Mouse (Mus musculus): Measurements from ENCODE around the gene Chaf1b. TPM values are rescaled to one million over a fixed set of nuclear protein-coding genes. Genes with fewer than 3 reads are reported as not detected.
A peak's percentile ranks its signal among the peaks of the same experiment; 100 is the strongest.

The Chaf1b gene
- polyA plus RNA-seq, 1 experiment, result 0.96 TPM

GRCm38 (mm10) chr16:93884722-93885113 lies 1.0 kb downstream of the Chaf1b start:
- no peak for TF ChIP-seq CTCF (IDR thresholded peaks at IDR 0.05; ENCODE audit: extremely low read depth, insufficient read depth, low read length)
- TF ChIP-seq POLR2A (IDR thresholded peaks at IDR 0.05; ENCODE audit: extremely low read depth, insufficient read depth, low read length), result no peak
- no peak overlapping the region for H3K27ac ChIP-seq (ENCODE audit: insufficient read depth, low read length)
- no peaks in the 10 kb centered on the region for H3K4me1 ChIP-seq (ENCODE audit: control insufficient read depth, insufficient read depth, low read length)
- peak overlapping the region; percentile 46; the same call in 1 of the 2 replicates for H3K4me3 ChIP-seq (ENCODE audit: insufficient read depth, low read length)

GRCm38 (mm10) chr16:93888481-93888880 lies 4.8 kb downstream of the Chaf1b start:
- Histone ChIP-seq H3K27ac (ENCODE audit: insufficient read depth, low read length) (no peak overlapping the region), H3K4me3 (ENCODE audit: insufficient read depth, low read length) (no peak overlapping the region), H3K4me1 (ENCODE audit: control insufficient read depth, insufficient read depth, low read length) (no peaks in the 10 kb centered on the region; the same call in 1 of the 2 replicates)
- TF ChIP-seq POLR2A (IDR thresholded peaks at IDR 0.05; ENCODE audit: extremely low read depth, insufficient read depth, low read length) (no peak), CTCF (IDR thresholded peaks at IDR 0.05; ENCODE audit: extremely low read depth, insufficient read depth, low read length) (no peak)

GRCm38 (mm10) chr16:93890948-93891604 lies 7.4 kb downstream of the Chaf1b start:
- TF ChIP-seq POLR2A (IDR thresholded peaks at IDR 0.05; ENCODE audit: extremely low read depth, insufficient read depth, low read length) (no peak), CTCF (IDR thresholded peaks at IDR 0.05; ENCODE audit: extremely low read depth, insufficient read depth, low read length) (no peak)
- Histone ChIP-seq H3K4me1 (ENCODE audit: control insufficient read depth, insufficient read depth, low read length) (no peaks in the 10 kb centered on the region; the same call in 1 of the 2 replicates), H3K4me3 (ENCODE audit: insufficient read depth, low read length) (no peak overlapping the region), H3K27ac (ENCODE audit: insufficient read depth, low read length) (no peak overlapping the region)

DNA sequence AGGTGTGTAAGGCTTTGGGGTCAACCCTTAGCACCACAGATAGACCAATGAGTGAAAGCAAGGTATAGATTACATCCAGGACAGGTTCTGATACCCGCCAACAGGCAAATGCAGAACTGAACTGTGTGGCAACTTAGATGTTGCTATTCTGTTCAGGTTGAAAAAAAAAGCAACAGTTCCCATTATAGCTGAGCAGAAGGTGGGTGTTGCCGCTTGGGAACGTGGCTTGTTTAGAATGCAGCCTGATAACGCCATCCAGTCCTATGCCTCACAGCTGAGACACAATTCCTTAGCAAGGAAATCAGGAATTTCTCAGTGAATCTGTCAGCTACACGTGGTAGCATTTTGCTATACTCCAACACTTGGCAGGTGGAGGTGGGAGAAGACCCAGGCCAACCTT lies 9.6 kb downstream of the Chaf1b start:
- H3K4me1 ChIP-seq (ENCODE audit: control insufficient read depth, insufficient read depth, low read length), result no peaks in the 10 kb centered on the region; the same call in 1 of the 2 replicates
- no peak overlapping the region for H3K4me3 ChIP-seq (ENCODE audit: insufficient read depth, low read length)
- TF ChIP-seq POLR2A (IDR thresholded peaks at IDR 0.05; ENCODE audit: extremely low read depth, insufficient read depth, low read length) (no peak), CTCF (IDR thresholded peaks at IDR 0.05; ENCODE audit: extremely low read depth, insufficient read depth, low read length) (no peak)
- no peak overlapping the region for H3K27ac ChIP-seq (ENCODE audit: insufficient read depth, low read length)

DNA sequence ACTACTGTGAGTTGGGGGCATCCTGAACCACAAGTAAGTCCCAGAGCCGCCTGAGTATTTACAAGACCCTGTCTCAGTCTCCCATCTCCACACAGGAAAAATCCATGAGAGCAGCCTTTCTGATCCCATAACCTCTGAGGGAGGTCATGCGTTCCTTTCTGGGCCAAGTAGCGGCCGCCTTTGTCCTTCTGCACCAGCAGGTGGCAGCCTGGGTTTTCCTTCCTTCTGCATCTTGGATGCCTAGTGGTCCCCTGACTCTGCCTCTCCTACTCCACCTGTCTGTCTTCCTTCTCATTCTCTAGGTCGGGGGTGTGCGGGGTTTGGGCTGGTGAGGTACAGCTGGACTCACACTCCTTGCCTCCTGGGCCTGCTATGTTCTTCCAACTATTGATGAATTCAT lies 19.3 kb downstream of the Chaf1b start:
- Histone ChIP-seq H3K4me3 (ENCODE audit: insufficient read depth, low read length) (no peak overlapping the region), H3K4me1 (ENCODE audit: control insufficient read depth, insufficient read depth, low read length) (no peaks in the 10 kb centered on the region), H3K27ac (ENCODE audit: insufficient read depth, low read length) (no peak overlapping the region)
- TF ChIP-seq POLR2A (IDR thresholded peaks at IDR 0.05; ENCODE audit: extremely low read depth, insufficient read depth, low read length), result no peak
- 0 out of 2 replicates have a peak, but pooled peaks have one; percentile 6 for TF ChIP-seq CTCF (IDR thresholded peaks at IDR 0.05; ENCODE audit: extremely low read depth, insufficient read depth, low read length)

- Histone ChIP-seq H3K4me3 (ENCODE audit: insufficient read depth, low read length) (no peak overlapping the region), H3K27ac (ENCODE audit: insufficient read depth, low read length) (no peak overlapping the region), H3K4me1 (ENCODE audit: control insufficient read depth, insufficient read depth, low read length) (no peaks in the 10 kb centered on the region)
- TF ChIP-seq POLR2A (IDR thresholded peaks at IDR 0.05; ENCODE audit: extremely low read depth, insufficient read depth, low read length), result no peak
- peak; percentile 90 for TF ChIP-seq CTCF (IDR thresholded peaks at IDR 0.05; ENCODE audit: extremely low read depth, insufficient read depth, low read length)
Measured at GRCm38 (mm10) chr16:93906156-93907014, 22.7 kb downstream of the Chaf1b start.

DNA sequence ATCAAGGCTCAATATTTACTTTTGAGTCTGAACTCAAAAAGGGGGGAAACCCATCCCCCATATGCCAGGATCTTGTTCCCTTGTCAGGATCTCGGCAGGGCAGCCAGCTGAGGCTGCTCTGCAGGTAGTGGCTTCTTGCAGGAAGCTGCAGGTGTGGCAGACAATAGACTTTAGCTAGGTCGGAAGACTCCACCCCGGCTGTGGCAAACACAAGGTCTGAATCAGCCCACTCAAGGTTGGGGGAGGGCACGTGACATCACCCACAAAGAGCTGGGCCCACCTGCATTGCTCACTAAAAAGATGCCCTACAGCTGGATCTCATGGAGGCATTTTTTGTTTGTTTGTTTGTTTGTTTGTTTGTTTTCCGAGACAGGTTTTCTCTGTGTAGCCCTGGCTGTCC lies 24.1 kb downstream of the Chaf1b start:
- no peak for TF ChIP-seq POLR2A (IDR thresholded peaks at IDR 0.05; ENCODE audit: extremely low read depth, insufficient read depth, low read length)
- no peak for TF ChIP-seq CTCF (IDR thresholded peaks at IDR 0.05; ENCODE audit: extremely low read depth, insufficient read depth, low read length)
- no peaks in the 10 kb centered on the region for H3K4me1 ChIP-seq (ENCODE audit: control insufficient read depth, insufficient read depth, low read length)
- no peak overlapping the region for H3K4me3 ChIP-seq (ENCODE audit: insufficient read depth, low read length)

GRCm38 (mm10) chr16:93908196-93908595 lies 24.5 kb downstream of the Chaf1b start:
- TF ChIP-seq CTCF (IDR thresholded peaks at IDR 0.05; ENCODE audit: extremely low read depth, insufficient read depth, low read length) (no peak), POLR2A (IDR thresholded peaks at IDR 0.05; ENCODE audit: extremely low read depth, insufficient read depth, low read length) (no peak)
- Histone ChIP-seq H3K4me3 (ENCODE audit: insufficient read depth, low read length) (no peak overlapping the region), H3K4me1 (ENCODE audit: control insufficient read depth, insufficient read depth, low read length) (no peaks in the 10 kb centered on the region), H3K27ac (ENCODE audit: insufficient read depth, low read length) (no peak overlapping the region)

More for the DNA sequence above, 24.1 kb downstream of the Chaf1b start:
- H3K27ac ChIP-seq (ENCODE audit: insufficient read depth, low read length), result no peak overlapping the region

DNA sequence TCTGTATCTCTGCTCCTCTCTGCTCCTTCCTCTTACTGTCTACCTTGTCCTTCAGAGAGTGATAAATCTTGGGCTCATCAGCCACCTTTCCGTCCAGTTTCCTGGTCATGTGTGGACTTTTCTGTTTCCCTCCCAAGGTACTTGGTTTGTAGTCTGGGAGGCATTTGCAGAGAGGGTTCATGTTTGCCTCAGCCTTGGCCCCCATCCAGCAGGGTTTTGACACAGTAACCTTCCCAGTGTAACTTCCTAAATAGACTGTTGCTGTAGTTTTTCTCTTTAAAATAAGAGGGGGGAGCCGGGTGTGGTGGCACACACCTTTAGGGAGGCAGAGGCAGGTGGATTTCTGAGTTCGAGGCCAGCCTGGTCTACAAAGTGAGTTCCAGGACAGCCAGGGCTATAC lies 26.2 kb downstream of the Chaf1b start:
- H3K4me3 ChIP-seq (ENCODE audit: insufficient read depth, low read length), result no peak overlapping the region
- no peaks in the 10 kb centered on the region for H3K4me1 ChIP-seq (ENCODE audit: control insufficient read depth, insufficient read depth, low read length)
- no peak overlapping the region for H3K27ac ChIP-seq (ENCODE audit: insufficient read depth, low read length)
- TF ChIP-seq CTCF (IDR thresholded peaks at IDR 0.05; ENCODE audit: extremely low read depth, insufficient read depth, low read length), result no peak
- no peak for TF ChIP-seq POLR2A (IDR thresholded peaks at IDR 0.05; ENCODE audit: extremely low read depth, insufficient read depth, low read length)

Measured in cortical plate, adult 2 months (tissue).